Mouse (Mus musculus) hindbrain, embryonic 13.5 days (tissue): ENCODE results near the gene Zfp617. TPM values are rescaled to one million over a fixed set of nuclear protein-coding genes. Genes with fewer than 3 reads are reported as not detected.
"Not testable (repeated sequence)": the region's sequence is repeated elsewhere in the genome, so short reads cannot be mapped to it uniquely, and the experiment has no call there.

Experiments
- ATAC-seq: fragments of 200-750 bp; cut with Nextera tagmentation; 2 replicates; pipeline ENCODE4 v1.8.0; 2017; ENCODE audit warnings: moderate TSS enrichment; ENCODE audit not compliant: low FRiP score
- H3K27ac ChIP-seq: fragments of 300-500 bp; sonication (generic); 2 replicates; pipeline ENCODE4 v1.5.1; 2015; ENCODE audit warnings: inconsistent platforms, mild to moderate bottlenecking, moderate library complexity
- H3K27me3 ChIP-seq: fragments of 300-500 bp; sonication (generic); 2 replicates; pipeline ENCODE4 v1.6.1; 2015; ENCODE audit warnings: mild to moderate bottlenecking, inconsistent platforms
- H3K36me3 ChIP-seq: fragments of 300-500 bp; sonication (generic); 2 replicates; pipeline ENCODE4 v1.6.1; 2015; ENCODE audit warnings: mild to moderate bottlenecking, inconsistent platforms
- H3K4me1 ChIP-seq: fragments of 300-500 bp; sonication (generic); replicated peaks from 2 replicates; pipeline ENCODE4 v1.6.1; 2015; ENCODE audit warnings: inconsistent platforms
- H3K4me2 ChIP-seq: fragments of 300-500 bp; sonication (generic); 2 replicates; pipeline ENCODE4 v1.6.1; 2015; ENCODE audit warnings: inconsistent platforms, mild to moderate bottlenecking, moderate library complexity
- H3K4me3 ChIP-seq: fragments of 300-500 bp; sonication (generic); 2 replicates; pipeline ENCODE4 v1.5.1; 2015; ENCODE audit warnings: mild to moderate bottlenecking, inconsistent platforms
- H3K9ac ChIP-seq: fragments of 300-500 bp; sonication (generic); 2 replicates; pipeline ENCODE4 v1.6.1; 2015; ENCODE audit warnings: mild to moderate bottlenecking, inconsistent platforms
- H3K9me3 ChIP-seq: fragments of 300-500 bp; sonication (generic); 2 replicates; pipeline ENCODE4 v1.6.1; 2016; ENCODE audit warnings: inconsistent platforms
- WGBS: fragments of 180-500 bp; shearing (Covaris S2); methylation state at CpG from one replicate; pipeline ENCODE4 v1.1.7; 2015; 5-methylcytosine and 5-hydroxymethylcytosine counted together
- polyA plus RNA-seq: library from polyadenylated mRNA; unstranded; fragments of >200 nt; fragmentation: Nextera tagmentation; extraction: Ambion mirVana; gene quantifications from 2 replicates; pipeline ENCODE4 v1.2.1, GENCODE M21; 2015

Gene Zfp617
- polyA plus RNA-seq, result 34.9 and 38.9 TPM in 2 replicates

GRCm38 (mm10) chr8:71908309-71909261 is at the start of gene Zfp617, which contains the start of gene Zfp882:
Gene Zfp617, plus strand, starts transcription at chr8:71908635.
Gene Zfp882, plus strand, starts transcription at chr8:71908608.
- Histone ChIP-seq H3K4me2 (peak within 1 kb of the TSS; percentile 62), H3K4me3 (peak within 1 kb of the TSS; percentile 53), H3K27me3 (peaks cover 8% of the 10 kb centered on the region), H3K9ac (peak within 1 kb of the TSS; percentile 80), H3K27ac (peak within 1 kb of the TSS; percentile 98), H3K36me3 (peaks cover 3% of the 10 kb centered on the region), H3K4me1 (peaks cover 4% of the 10 kb centered on the region; the same call in 1 of the 2 replicates), H3K9me3 (no peaks in the 10 kb centered on the region)
- ATAC-seq, result peak; percentile 97
- 5% methylated on average over 47 of the region's 47 CpGs for WGBS

DNA sequence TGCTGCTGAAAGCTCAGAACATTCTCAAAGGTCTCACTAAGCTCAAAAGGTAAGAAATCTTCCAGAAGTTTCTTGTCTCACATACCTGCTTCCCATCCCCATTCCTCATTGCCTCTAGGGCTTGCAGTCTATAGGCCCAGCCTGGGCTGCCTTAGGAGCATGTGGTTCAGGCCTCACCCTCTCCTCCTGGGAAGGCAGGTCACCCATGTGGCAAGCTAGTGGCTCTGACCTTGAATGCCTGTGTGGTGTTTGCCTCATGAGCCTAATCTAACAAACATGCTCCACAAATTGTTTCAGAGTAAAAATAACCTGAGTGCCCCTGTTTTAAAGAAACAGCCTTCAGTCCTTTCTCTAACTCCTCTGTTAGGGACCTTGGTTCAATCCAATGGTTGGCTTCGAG is 46.9 kb upstream of the Zfp617 start:
- not testable (repeated sequence) for H3K27me3 ChIP-seq

GRCm38 (mm10) chr8:71862038-71862437 is 46.4 kb upstream of the Zfp617 start:
- not testable (repeated sequence) for H3K9me3 ChIP-seq, H3K4me3 ChIP-seq, H3K4me1 ChIP-seq, H3K36me3 ChIP-seq, H3K27me3 ChIP-seq, H3K4me2 ChIP-seq, ATAC-seq, H3K9ac ChIP-seq, H3K27ac ChIP-seq

More for the DNA sequence above, 46.9 kb upstream of the Zfp617 start:
- H3K4me2 ChIP-seq, H3K9me3 ChIP-seq, H3K9ac ChIP-seq, H3K4me1 ChIP-seq, H3K36me3 ChIP-seq, H3K27ac ChIP-seq, H3K4me3 ChIP-seq, ATAC-seq: not testable (repeated sequence)
- WGBS, result 92% methylated on average over 1 of the region's 1 CpGs

DNA sequence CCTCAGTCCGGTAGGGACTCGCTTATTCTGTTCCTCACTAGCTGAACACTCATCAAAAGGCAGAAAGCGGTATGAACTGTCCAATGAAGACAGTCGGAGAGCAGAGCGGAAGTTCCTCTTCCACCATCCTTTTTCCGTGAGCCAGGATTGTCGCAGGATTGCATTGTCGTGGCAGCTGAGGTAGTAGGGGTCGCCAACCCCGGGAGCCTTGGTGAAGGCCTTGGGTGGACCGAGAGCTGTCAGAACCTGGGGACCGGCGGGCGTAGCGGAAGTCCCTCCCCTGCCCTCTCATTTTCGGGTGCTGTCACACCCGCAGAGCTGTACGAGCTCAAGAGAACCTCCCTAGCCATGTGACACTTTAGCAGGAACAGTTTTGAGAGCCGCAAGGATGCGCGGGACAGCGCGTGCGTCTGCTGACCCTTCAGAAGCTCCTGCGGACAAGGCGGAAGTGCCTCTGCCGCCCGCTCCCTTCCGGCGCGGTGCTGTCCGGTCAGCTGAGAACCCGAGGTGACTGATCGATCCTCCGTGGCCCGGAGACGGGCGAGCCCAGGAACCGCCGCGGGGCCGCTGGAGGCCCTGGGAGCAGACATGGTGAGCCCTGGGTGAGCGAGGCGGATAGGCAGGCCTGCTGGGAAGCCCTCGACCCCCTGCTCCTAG is 26.7 kb upstream of the Zfp617 start, which contains the start of gene Zfp709:
TSS of gene Zfp709 (plus strand) at position 402 of the 657 bp plus-strand sequence.
- peak within 1 kb of the TSS; percentile 78 for H3K4me3 ChIP-seq
- peaks cover 19% of the 10 kb centered on the region for H3K9me3 ChIP-seq
- H3K4me1 ChIP-seq, result peaks cover 8% of the 10 kb centered on the region
- H3K4me2 ChIP-seq, result peak within 1 kb of the TSS; percentile 88
- peaks cover 27% of the 10 kb centered on the region for H3K36me3 ChIP-seq
- peak within 1 kb of the TSS; percentile 91 for H3K9ac ChIP-seq
- WGBS, result 5% methylated on average over 45 of the region's 45 CpGs
- H3K27me3 ChIP-seq, result no peaks in the 10 kb centered on the region
- peak; percentile 96 for ATAC-seq
- peak within 1 kb of the TSS; percentile 85 for H3K27ac ChIP-seq

- not testable (repeated sequence) for H3K4me2 ChIP-seq, H3K9me3 ChIP-seq, H3K4me3 ChIP-seq, H3K9ac ChIP-seq, H3K4me1 ChIP-seq, H3K36me3 ChIP-seq, H3K27ac ChIP-seq
- peak; percentile 57; the same call in 1 of the 2 replicates for ATAC-seq
- WGBS, result 42% methylated on average over 11 of the region's 11 CpGs
- H3K27me3 ChIP-seq, result peaks cover 10% of the 10 kb centered on the region
These were observed 7.8 kb upstream of the Zfp617 start for GRCm38 (mm10) chr8:71900666-71901065.

- H3K27me3 ChIP-seq, result peaks cover 10% of the 10 kb centered on the region
- not testable (repeated sequence) for H3K4me1 ChIP-seq, H3K9me3 ChIP-seq, H3K4me3 ChIP-seq, ATAC-seq, H3K36me3 ChIP-seq, H3K9ac ChIP-seq, H3K4me2 ChIP-seq, H3K27ac ChIP-seq
- 71% methylated on average over 1 of the region's 1 CpGs for WGBS
These were observed 5.4 kb upstream of the Zfp617 start for GRCm38 (mm10) chr8:71903084-71903483.

GRCm38 (mm10) chr8:71906809-71907208 is 1.6 kb upstream of the Zfp617 start:
- WGBS, result 95% methylated on average over 1 of the region's 1 CpGs
- peaks cover 4% of the 10 kb centered on the region; the same call in 1 of the 2 replicates for H3K4me1 ChIP-seq
- no peak for ATAC-seq
- no peak overlapping the region for H3K27ac ChIP-seq
- H3K9me3 ChIP-seq, result no peaks in the 10 kb centered on the region
- H3K4me3 ChIP-seq, result no peak overlapping the region
- peaks cover 10% of the 10 kb centered on the region for H3K27me3 ChIP-seq
- no peaks in the 10 kb centered on the region for H3K36me3 ChIP-seq
- no peak overlapping the region for H3K9ac ChIP-seq
- H3K4me2 ChIP-seq, result no peak overlapping the region

DNA sequence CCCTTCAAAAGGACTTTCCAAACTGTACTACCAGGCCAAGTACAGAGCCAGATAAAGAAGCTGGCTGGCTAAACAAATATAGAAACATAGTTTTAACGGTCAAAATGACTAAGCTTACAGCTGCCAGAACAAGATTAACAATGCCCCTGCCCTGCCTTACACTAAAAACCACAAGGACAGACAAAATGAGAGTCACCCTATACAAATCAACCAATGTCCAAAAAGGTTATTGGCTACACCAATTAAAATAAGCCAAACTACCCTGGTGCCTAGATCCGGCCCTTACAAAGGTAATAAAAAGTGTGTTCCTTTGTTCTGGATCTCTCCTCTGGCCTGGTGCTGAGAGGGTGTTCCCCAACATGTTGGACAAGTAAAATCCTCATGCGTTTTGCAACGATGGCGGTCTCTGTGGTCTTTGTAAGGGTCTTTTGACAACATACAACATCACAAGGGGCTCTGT is 607 bp upstream of the Zfp617 start:
- Histone ChIP-seq H3K4me2 (peak overlapping the region; percentile 62), H3K9me3 (no peaks in the 10 kb centered on the region), H3K4me1 (peaks cover 4% of the 10 kb centered on the region; the same call in 1 of the 2 replicates), H3K27ac (peak overlapping the region; percentile 98), H3K4me3 (peak overlapping the region; percentile 53), H3K36me3 (no peaks in the 10 kb centered on the region), H3K27me3 (peaks cover 8% of the 10 kb centered on the region), H3K9ac (0 out of 2 replicates have a peak overlapping the region, but pooled peaks have one; percentile 80)
- 96% methylated on average over 5 of the region's 5 CpGs for WGBS
- ATAC-seq, result no peak

- peaks cover 36% of the 10 kb centered on the region for H3K36me3 ChIP-seq
- peaks cover 4% of the 10 kb centered on the region; the same call in 1 of the 2 replicates for H3K4me1 ChIP-seq
- no peaks in the 10 kb centered on the region for H3K9me3 ChIP-seq
- no peaks in the 10 kb centered on the region for H3K27me3 ChIP-seq
- no peak overlapping the region for H3K4me2 ChIP-seq
- no peak overlapping the region for H3K27ac ChIP-seq
- H3K9ac ChIP-seq, result no peak overlapping the region
- 91% methylated on average over 2 of the region's 2 CpGs for WGBS
- ATAC-seq, result no peak
- no peak overlapping the region for H3K4me3 ChIP-seq
These were observed 3.9 kb downstream of the Zfp617 start for GRCm38 (mm10) chr8:71912286-71912685.

DNA sequence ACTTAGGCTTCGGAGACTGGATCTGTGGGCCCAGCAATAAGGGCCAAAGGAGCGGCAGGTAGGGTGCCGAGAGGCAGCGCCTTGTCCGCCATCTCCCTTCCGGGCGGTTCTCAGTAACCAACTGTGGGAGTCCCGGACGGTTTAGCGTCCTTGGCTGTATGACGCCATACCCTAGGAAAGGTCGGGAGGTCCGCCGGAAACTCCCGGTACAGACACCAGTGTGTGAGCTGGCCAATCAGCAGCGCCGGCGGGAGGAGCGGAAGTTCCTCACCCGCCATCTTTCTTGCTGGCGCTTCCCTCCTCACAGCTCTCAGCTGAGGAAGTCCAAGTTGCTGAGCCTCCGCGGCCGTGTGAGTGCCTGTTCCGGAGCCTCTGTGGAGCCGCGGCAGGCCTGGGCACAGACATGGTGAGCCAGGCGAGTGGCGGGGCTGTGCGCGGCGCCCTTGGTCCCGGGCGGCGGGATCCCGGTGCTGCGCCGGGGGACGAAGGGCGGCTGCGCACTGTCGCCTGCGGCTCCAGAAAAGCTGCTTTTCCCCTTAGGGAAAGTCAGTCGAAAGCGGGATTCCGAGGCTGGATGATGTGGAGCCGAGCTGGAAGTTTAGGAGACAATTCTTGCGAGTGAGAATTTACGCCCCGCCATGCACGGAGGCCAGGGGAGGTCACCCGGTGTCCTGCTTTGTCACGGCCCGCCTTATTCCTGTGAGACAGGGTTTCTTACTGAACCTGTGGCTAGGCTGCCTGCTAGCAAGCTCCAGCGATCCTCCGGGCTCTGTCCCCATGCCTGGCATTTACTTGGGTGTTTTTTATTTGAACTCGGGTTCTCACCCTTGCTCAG is 14.3 kb downstream of the Zfp617 start:
- H3K4me1 ChIP-seq, result peaks cover 13% of the 10 kb centered on the region
- peaks cover 13% of the 10 kb centered on the region for H3K36me3 ChIP-seq
- no peaks in the 10 kb centered on the region for H3K9me3 ChIP-seq
- H3K27ac ChIP-seq, result peak overlapping the region; percentile 97
- peak overlapping the region; percentile 57 for H3K4me3 ChIP-seq
- H3K27me3 ChIP-seq, result no peaks in the 10 kb centered on the region
- peak overlapping the region; percentile 90 for H3K9ac ChIP-seq
- peak; percentile 99 for ATAC-seq
- under 1% methylated on average over 57 of the region's 57 CpGs for WGBS
- peak overlapping the region; percentile 69 for H3K4me2 ChIP-seq

- peaks cover 27% of the 10 kb centered on the region for H3K36me3 ChIP-seq
- no peak overlapping the region for H3K4me3 ChIP-seq
- no peak for ATAC-seq
- no peak overlapping the region for H3K4me2 ChIP-seq
- H3K9me3 ChIP-seq, result no peaks in the 10 kb centered on the region
- H3K9ac ChIP-seq, result no peak overlapping the region
- no peak overlapping the region for H3K27ac ChIP-seq
- 95% methylated on average over 5 of the region's 5 CpGs for WGBS
- no peaks in the 10 kb centered on the region for H3K27me3 ChIP-seq
- H3K4me1 ChIP-seq, result peaks cover 13% of the 10 kb centered on the region
These were observed 17.4 kb downstream of the Zfp617 start for GRCm38 (mm10) chr8:71925791-71926190.
